Mouse (Mus musculus) stomach, embryonic 15.5 days (tissue): Measurements from ENCODE around the gene Ttll11. TPM values are rescaled to one million over a fixed set of nuclear protein-coding genes. Genes with fewer than 3 reads are reported as not detected.
A peak's percentile ranks its signal among the peaks of the same experiment; 100 is the strongest.

ENCODE experiments used
- ATAC-seq: fragments of 200-750 bp; cut with Nextera tagmentation; 2 replicates; pipeline ENCODE4 v1.8.0; 2017; ENCODE audit warnings: low read depth, moderate number of reproducible peaks, moderate TSS enrichment; ENCODE audit not compliant: insufficient read depth, low FRiP score
- H3K27ac ChIP-seq: fragments of 300-500 bp; sonication (generic); 2 replicates; pipeline ENCODE4 v1.5.1; 2015; ENCODE audit warnings: mild to moderate bottlenecking, inconsistent platforms
- H3K27me3 ChIP-seq: fragments of 300-500 bp; sonication (generic); replicated peaks from 2 replicates; pipeline ENCODE4 v1.6.1; 2015; ENCODE audit warnings: inconsistent platforms
- H3K36me3 ChIP-seq: fragments of 300-500 bp; sonication (generic); 2 replicates; pipeline ENCODE4 v1.6.1; 2015; ENCODE audit warnings: inconsistent platforms
- H3K4me1 ChIP-seq: fragments of 300-500 bp; sonication (generic); 2 replicates; pipeline ENCODE4 v1.6.1; 2015; ENCODE audit warnings: inconsistent platforms
- H3K4me2 ChIP-seq: fragments of 300-500 bp; sonication (generic); 2 replicates; pipeline ENCODE4 v1.6.1; 2015; ENCODE audit warnings: mild to moderate bottlenecking, inconsistent platforms
- H3K4me3 ChIP-seq: fragments of 300-500 bp; sonication (generic); replicated peaks from 2 replicates; pipeline ENCODE4 v1.5.1; 2015; ENCODE audit warnings: inconsistent platforms
- H3K9ac ChIP-seq: fragments of 300-500 bp; sonication (generic); 2 replicates; pipeline ENCODE4 v1.6.1; 2015; ENCODE audit warnings: inconsistent platforms
- H3K9me3 ChIP-seq: fragments of 300-500 bp; sonication (generic); 2 replicates; pipeline ENCODE4 v1.6.1; 2016; ENCODE audit warnings: inconsistent platforms
- WGBS: fragments of 180-500 bp; shearing (Covaris S2); methylation state at CpG from one replicate; pipeline ENCODE4 v1.1.7; 2015; 5-methylcytosine and 5-hydroxymethylcytosine counted together
- polyA plus RNA-seq: library from polyadenylated mRNA; unstranded; fragments of >200 nt; fragmentation: Nextera tagmentation; extraction: Ambion mirVana; gene quantifications from 2 replicates; pipeline ENCODE4 v1.2.1, GENCODE M21; 2015

The Ttll11 gene
- polyA plus RNA-seq, 1 experiment from 2014 or later, result 0.65 TPM

DNA sequence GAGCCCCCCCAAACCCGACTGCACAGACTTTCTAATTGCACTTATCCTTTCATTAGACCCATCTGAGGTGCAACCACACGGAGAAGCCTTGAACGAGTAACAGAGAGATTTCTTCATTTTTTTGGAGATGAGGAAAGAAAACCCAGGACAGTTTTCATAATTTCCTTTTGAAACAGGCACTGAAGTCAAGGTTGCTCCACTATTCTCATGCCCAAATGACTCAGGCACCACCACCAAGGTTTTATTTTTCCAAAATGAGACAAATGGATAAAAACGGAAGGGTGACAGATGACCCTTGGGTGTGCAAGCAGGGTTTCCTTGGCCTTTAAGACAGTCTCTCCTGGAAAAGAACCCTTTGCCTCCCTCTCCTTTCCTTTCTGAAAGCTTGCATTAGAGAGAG is 54.8 kb downstream of the Ttll11 start:
- H3K4me1 ChIP-seq, result no peaks in the 10 kb centered on the region
- no peak overlapping the region for H3K4me3 ChIP-seq
- no peaks in the 10 kb centered on the region for H3K36me3 ChIP-seq
- no peaks in the 10 kb centered on the region for H3K9me3 ChIP-seq
- H3K27me3 ChIP-seq, result no peaks in the 10 kb centered on the region
- no peak for ATAC-seq
- H3K4me2 ChIP-seq, result no peak overlapping the region
- H3K9ac ChIP-seq, result no peak overlapping the region
- 75% methylated on average over 4 of the region's 4 CpGs for WGBS
- H3K27ac ChIP-seq, result no peak overlapping the region

DNA sequence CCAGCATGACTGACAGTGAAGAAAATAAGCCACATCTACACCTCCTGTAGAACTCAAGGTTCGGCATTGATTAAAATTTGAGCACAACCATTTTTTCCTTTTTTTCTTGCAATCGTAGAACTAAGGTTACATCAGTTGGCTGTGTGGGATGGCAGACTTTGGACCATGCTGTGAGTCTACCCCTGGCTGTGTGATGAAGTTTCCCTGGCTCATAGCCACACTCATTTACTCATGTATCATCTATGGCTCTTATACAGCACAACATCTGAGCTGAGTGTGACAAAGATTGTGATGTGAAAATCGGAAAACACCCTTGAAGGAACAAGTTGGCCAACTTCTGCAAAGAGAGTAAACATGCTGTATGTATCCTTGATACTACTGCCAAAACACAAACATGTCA is 56.8 kb downstream of the Ttll11 start:
- Histone ChIP-seq H3K27me3 (no peaks in the 10 kb centered on the region), H3K4me3 (no peak overlapping the region), H3K27ac (no peak overlapping the region), H3K9ac (no peak overlapping the region), H3K4me2 (no peak overlapping the region), H3K36me3 (no peaks in the 10 kb centered on the region), H3K4me1 (no peaks in the 10 kb centered on the region), H3K9me3 (no peaks in the 10 kb centered on the region)
- WGBS, result 81% methylated on average over 3 of the region's 3 CpGs
- no peak for ATAC-seq

DNA sequence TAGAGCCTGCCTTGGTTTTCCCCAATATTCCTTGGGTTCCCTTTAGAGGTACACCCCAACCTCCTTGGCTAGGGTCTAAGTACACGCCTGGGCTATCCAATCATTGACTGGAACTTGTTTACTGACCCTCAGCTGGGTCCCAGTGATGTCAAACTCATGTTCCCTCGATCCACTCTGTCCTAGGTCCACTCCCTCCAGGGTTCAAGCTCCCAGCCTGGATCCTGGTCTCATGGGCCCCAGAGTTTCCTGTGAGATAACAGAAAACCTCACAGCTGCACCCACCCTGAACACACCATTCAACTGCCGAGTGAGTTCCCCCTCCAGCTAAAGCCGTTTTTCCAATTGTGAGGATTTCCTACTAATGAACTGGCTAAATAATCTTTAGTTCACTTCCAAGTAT is 67.6 kb downstream of the Ttll11 start:
- Histone ChIP-seq H3K27me3 (no peaks in the 10 kb centered on the region), H3K4me2 (no peak overlapping the region), H3K4me1 (no peaks in the 10 kb centered on the region), H3K36me3 (no peaks in the 10 kb centered on the region), H3K27ac (no peak overlapping the region), H3K4me3 (no peak overlapping the region), H3K9ac (no peak overlapping the region), H3K9me3 (no peaks in the 10 kb centered on the region)
- ATAC-seq, result no peak
- WGBS, result 59% methylated on average over 4 of the region's 4 CpGs

DNA sequence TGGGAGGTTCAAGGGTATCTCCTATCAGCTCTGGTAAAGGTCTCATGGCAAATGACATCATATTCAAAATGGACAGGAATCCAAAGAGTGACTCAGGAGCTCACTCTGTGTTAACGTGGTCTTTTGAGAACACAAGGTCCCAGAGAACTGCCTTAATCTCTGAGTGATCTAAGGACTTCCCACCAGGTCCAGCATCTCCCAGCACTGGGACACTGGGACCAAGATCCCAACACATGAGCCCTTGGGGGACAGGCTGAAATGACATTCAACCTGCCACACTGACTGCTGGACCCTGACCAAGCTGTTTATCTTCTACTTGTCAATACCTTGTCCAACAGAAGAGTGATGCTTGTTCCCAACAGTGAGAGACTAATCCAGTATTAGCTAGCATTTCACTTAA is 68.0 kb downstream of the Ttll11 start:
- WGBS, result 76% methylated on average over 1 of the region's 1 CpGs

DNA sequence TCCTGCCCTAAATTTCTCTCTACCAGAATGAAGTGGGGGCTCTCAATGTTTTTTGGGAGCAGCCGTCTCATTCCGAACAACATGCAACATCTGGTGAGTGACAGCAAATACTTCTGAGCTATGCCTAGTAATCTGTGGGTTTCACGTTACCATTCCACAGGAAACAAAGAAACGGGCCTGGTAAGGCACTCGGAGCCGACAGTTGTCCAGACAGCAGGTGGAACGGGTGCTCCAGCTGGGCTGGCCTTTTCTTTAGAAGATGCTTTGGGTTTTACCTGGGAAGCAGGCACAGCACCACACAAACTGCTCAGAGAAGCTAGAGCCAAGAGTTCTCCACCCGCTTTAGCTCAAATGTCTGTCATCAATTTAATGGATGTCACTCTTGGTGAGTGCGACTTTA is 69.0 kb downstream of the Ttll11 start:
- H3K27ac ChIP-seq, result no peak overlapping the region
- H3K4me3 ChIP-seq, result no peak overlapping the region
- no peaks in the 10 kb centered on the region for H3K27me3 ChIP-seq
- WGBS, result 45% methylated on average over 9 of the region's 9 CpGs
- no peaks in the 10 kb centered on the region for H3K4me1 ChIP-seq
- ATAC-seq, result no peak
- H3K9me3 ChIP-seq, result no peaks in the 10 kb centered on the region
- no peaks in the 10 kb centered on the region for H3K36me3 ChIP-seq
- H3K9ac ChIP-seq, result no peak overlapping the region
- no peak overlapping the region for H3K4me2 ChIP-seq

More for the DNA sequence above, 68.0 kb downstream of the Ttll11 start:
- no peak overlapping the region for H3K4me3 ChIP-seq
- no peak overlapping the region for H3K27ac ChIP-seq
- no peak overlapping the region for H3K4me2 ChIP-seq
- H3K9ac ChIP-seq, result no peak overlapping the region
- no peaks in the 10 kb centered on the region for H3K36me3 ChIP-seq
- H3K9me3 ChIP-seq, result no peaks in the 10 kb centered on the region
- H3K4me1 ChIP-seq, result no peaks in the 10 kb centered on the region
- no peaks in the 10 kb centered on the region for H3K27me3 ChIP-seq
- no peak for ATAC-seq

- Histone ChIP-seq H3K4me3 (no peak overlapping the region), H3K36me3 (no peaks in the 10 kb centered on the region), H3K9me3 (no peaks in the 10 kb centered on the region), H3K4me2 (no peak overlapping the region), H3K27ac (no peak overlapping the region), H3K27me3 (no peaks in the 10 kb centered on the region), H3K4me1 (no peaks in the 10 kb centered on the region), H3K9ac (no peak overlapping the region)
- ATAC-seq, result no peak
- WGBS, result 94% methylated on average over 4 of the region's 4 CpGs
Measured at GRCm38 (mm10) chr2:35909353-35909752, 70.4 kb downstream of the Ttll11 start.

GRCm38 (mm10) chr2:35907578-35907977 is 72.1 kb downstream of the Ttll11 start:
- Histone ChIP-seq H3K27me3 (no peaks in the 10 kb centered on the region), H3K4me2 (no peak overlapping the region), H3K4me1 (no peaks in the 10 kb centered on the region), H3K4me3 (no peak overlapping the region), H3K27ac (no peak overlapping the region), H3K36me3 (no peaks in the 10 kb centered on the region), H3K9ac (no peak overlapping the region), H3K9me3 (no peaks in the 10 kb centered on the region)
- ATAC-seq, result no peak
- WGBS, result 73% methylated on average over 6 of the region's 6 CpGs

GRCm38 (mm10) chr2:35906174-35906798 is 73.4 kb downstream of the Ttll11 start:
- H3K9ac ChIP-seq, result no peak overlapping the region
- 0 out of 2 replicates have a peak, but pooled peaks have one; percentile 50 for ATAC-seq
- 14% methylated on average over 11 of the region's 11 CpGs for WGBS

DNA sequence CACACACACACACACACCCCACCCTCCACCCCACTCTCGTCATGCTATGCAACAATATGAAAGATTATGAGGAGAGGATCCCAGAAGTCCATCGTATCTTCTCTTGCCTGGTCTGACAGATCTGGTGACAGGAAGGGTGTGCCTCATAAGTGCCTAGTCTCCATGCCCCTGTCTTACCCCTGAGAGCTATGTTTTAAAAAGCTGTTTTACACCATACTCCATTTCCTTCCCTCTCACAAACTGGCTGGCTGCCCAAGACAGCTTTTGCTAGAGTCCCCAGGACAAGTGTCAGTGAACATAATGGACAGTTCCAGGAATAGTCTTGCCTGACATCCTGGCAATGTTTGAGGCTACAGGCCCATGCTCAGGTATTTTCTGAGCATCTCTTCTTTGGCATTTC is 78.9 kb downstream of the Ttll11 start:
- Histone ChIP-seq H3K9ac (no peak overlapping the region), H3K4me1 (no peaks in the 10 kb centered on the region), H3K36me3 (no peaks in the 10 kb centered on the region), H3K27ac (no peak overlapping the region), H3K27me3 (no peaks in the 10 kb centered on the region), H3K9me3 (no peaks in the 10 kb centered on the region), H3K4me3 (no peak overlapping the region), H3K4me2 (no peak overlapping the region)
- ATAC-seq, result no peak
- 65% methylated on average over 2 of the region's 2 CpGs for WGBS

More at GRCm38 (mm10) chr2:35906174-35906798, 73.4 kb downstream of the Ttll11 start:
- H3K9me3 ChIP-seq, result no peaks in the 10 kb centered on the region
- H3K27ac ChIP-seq, result no peak overlapping the region
- peak overlapping the region; percentile 21 for H3K4me2 ChIP-seq
- no peaks in the 10 kb centered on the region for H3K27me3 ChIP-seq
- no peaks in the 10 kb centered on the region for H3K4me1 ChIP-seq
- H3K36me3 ChIP-seq, result no peaks in the 10 kb centered on the region
- no peak overlapping the region for H3K4me3 ChIP-seq

DNA sequence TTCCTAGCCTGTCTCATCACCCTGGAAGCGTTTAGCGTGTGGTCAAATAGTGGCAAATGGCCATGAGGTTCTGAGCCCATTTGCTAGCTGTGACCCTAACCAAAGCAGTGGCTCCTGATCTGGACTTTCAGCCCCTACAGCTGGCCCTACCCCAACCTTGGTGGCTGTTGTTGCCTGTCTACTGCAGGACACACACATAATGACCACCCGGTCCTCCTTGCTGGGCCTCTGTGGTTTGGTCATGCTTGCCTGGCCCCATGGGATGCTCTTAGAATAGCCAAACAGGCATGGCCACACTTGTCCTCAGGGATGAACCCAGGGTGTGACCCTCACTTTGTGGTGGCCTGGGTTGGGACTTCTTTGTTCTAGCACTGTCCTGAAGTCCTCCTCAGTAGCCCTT is 80.0 kb downstream of the Ttll11 start:
- Histone ChIP-seq H3K9ac (no peak overlapping the region), H3K4me1 (no peaks in the 10 kb centered on the region), H3K9me3 (no peaks in the 10 kb centered on the region), H3K4me2 (no peak overlapping the region), H3K4me3 (no peak overlapping the region), H3K27me3 (no peaks in the 10 kb centered on the region), H3K36me3 (no peaks in the 10 kb centered on the region), H3K27ac (no peak overlapping the region)
- ATAC-seq, result no peak
- whole genome bisulfite sequencing, result 98% methylated on average over 3 of the region's 3 CpGs

DNA sequence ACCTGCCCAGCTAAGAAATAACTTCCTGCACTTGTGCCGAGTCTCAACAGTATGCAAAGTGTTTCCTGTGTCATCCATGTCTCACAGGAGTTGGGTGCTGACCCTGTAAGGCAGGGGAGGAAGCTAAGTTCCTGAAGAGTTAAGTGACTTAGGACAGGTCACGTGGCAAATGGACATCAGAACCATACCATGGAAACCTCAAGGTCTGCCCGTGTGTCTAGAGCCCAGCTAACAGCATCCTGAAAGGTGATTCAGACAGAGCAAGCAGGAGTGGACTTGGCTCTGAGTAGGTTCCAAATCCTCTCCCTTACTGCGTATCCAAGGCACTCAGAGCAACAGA is 80.6 kb downstream of the Ttll11 start:
- no peaks in the 10 kb centered on the region for H3K9me3 ChIP-seq
- ATAC-seq, result no peak
- 71% methylated on average over 4 of the region's 4 CpGs for WGBS
- H3K27ac ChIP-seq, result no peak overlapping the region
- H3K4me3 ChIP-seq, result no peak overlapping the region
- no peaks in the 10 kb centered on the region for H3K27me3 ChIP-seq
- H3K36me3 ChIP-seq, result no peaks in the 10 kb centered on the region
- no peaks in the 10 kb centered on the region for H3K4me1 ChIP-seq
- no peak overlapping the region for H3K9ac ChIP-seq
- no peak overlapping the region for H3K4me2 ChIP-seq

- 66% methylated on average over 6 of the region's 6 CpGs for WGBS
- H3K9ac ChIP-seq, result no peak overlapping the region
- H3K9me3 ChIP-seq, result no peaks in the 10 kb centered on the region
- ATAC-seq, result no peak; the same call in 1 of the 2 replicates
- H3K36me3 ChIP-seq, result no peaks in the 10 kb centered on the region
- H3K27me3 ChIP-seq, result no peaks in the 10 kb centered on the region
- H3K4me3 ChIP-seq, result no peak overlapping the region
- H3K4me1 ChIP-seq, result no peaks in the 10 kb centered on the region
- H3K27ac ChIP-seq, result no peak overlapping the region
- no peak overlapping the region for H3K4me2 ChIP-seq
Measured at GRCm38 (mm10) chr2:35898425-35899134, 81.1 kb downstream of the Ttll11 start.
